Mouse (Mus musculus): ENCODE data around the gene Nfyb. TPM values are rescaled to one million over a fixed set of nuclear protein-coding genes. Genes with fewer than 3 reads are reported as not detected.

Nfyb gene
- polyA plus RNA-seq (2012; rRNA removed; ENCODE audit: low replicate concordance): 3.9 and 5.2 TPM in 2 replicates

DNA sequence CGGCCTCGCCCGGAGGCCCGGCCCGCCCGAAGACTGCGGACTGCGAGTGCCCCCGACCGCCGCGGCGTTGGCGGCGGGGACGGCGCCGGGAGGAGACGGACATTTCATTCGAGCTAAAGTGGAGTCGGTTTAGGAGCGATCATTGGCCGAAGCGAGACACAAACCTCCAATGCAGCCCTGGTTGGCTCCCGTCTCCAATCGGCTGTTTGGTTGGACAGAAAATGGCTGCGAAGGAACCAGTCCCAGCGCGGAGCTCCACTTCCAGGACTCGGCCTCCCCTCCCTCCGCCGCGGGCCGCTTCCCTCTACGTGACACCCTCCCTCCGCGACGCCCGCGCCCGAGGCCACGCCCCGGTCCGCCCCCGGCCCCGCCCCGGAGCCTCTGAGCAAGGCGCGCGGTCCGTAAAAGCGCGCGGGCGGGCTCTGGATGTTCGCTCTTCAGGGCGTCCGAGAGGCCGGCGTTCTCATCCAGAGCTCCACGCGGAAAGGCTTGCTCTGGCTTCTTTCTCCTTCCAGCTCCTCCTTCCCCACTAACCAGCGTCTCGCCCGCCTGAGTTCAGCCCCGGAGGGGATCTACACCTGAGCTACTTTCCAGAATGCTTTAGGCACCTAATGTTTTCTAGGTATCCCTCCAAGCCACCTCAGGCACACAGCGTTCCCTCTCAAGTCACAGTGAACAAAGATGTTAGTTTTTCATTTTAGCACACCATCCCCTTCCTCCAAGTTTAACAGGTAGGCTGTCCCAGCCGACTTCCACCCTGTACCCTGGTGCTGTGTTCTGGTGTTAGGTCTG, at the start of gene Nfyb:
TSS of gene Nfyb (minus strand) at position 305 of the 792 bp plus-strand sequence.

Other genes starting within 250 kb of the Nfyb start
- gene 1190007I07Rik, start 140.9 kb downstream of the Nfyb start, polyA plus RNA-seq (2012; rRNA removed; ENCODE audit: low replicate concordance): 37.3 and 65.4 TPM in 2 replicates
- gene Tdg, start 134.3 kb downstream of the Nfyb start, polyA plus RNA-seq (2012; rRNA removed; ENCODE audit: low replicate concordance): 11.5 and 16.3 TPM in 2 replicates
- 0.21 and 0.26 TPM in 2 replicates for gene Glt8d2, start 73.5 kb downstream of the Nfyb start, polyA plus RNA-seq (2012; rRNA removed; ENCODE audit: low replicate concordance)
- 1.7 and 1.8 TPM in 2 replicates for gene Hcfc2, start 68.0 kb downstream of the Nfyb start, polyA plus RNA-seq (2012; rRNA removed; ENCODE audit: low replicate concordance)
- 92.6 and 99.3 TPM in 2 replicates for gene Txnrd1, start 69.8 kb upstream of the Nfyb start, polyA plus RNA-seq (2012; rRNA removed; ENCODE audit: low replicate concordance)
- gene Eid3, start 102.5 kb upstream of the Nfyb start, polyA plus RNA-seq (2012; rRNA removed; ENCODE audit: low replicate concordance): 0.32 and 0.44 TPM in 2 replicates
- 2.3 and 2.6 TPM in 2 replicates for gene Chst11, start 221.4 kb upstream of the Nfyb start, polyA plus RNA-seq (2012; rRNA removed; ENCODE audit: low replicate concordance)